Mouse (Mus musculus) spleen, adult 2 months (tissue): ENCODE measurements around the gene Mms19.

Source experiments
- CTCF ChIP-seq: fragments of 200-500 bp; IDR thresholded peaks from 2 replicates; pipeline ENCODE4 v1.5.1; 2011; ENCODE audit warnings: mild to moderate bottlenecking, inconsistent platforms; ENCODE audit not compliant: insufficient read depth, insufficient read length, insufficient replicate concordance; ENCODE audit errors: extremely low read depth
- POLR2A ChIP-seq: fragments of 200-500 bp; IDR thresholded peaks from 2 replicates; pipeline ENCODE4 v1.6.1; 2011; ENCODE audit warnings: low read depth, low read length, inconsistent platforms

DNA sequence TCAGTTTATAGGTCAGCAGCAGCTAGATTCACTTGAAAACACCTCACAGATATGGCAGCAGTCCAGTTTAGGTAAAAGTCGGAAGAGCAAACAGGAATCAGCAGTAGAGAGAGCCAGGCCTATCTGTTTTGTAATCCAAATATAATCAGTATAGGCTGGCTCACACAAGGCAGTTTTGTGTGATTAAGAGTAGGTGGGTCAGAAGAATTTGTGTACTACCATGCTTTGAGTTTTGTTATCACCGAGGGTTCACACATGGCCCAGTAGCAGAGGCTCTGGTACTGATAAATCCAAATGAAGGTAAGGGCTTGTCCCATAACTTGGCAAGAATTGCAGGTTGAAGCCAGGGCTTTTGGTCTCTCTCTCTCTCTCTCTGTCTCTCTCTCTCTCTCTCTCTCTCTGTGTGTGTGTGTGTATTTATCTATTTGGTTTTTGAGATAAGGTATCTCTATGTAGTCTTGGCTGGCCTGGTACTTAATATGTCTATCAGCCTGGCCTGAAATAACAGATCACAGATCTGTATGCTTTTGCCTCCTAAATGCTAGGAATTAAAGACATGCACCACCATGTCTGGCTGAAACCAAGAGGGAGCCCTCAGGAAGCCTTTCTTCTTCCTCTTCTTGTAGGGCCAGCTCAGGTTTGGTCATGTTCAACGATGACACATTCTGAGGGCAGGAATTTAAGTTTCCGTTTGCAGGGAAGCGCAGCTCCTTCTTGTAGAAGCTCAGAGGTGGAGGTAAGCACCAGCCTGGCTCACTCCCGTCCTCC is 74.5 kb downstream of the Mms19 start:
- TF ChIP-seq CTCF = no peak
- TF ChIP-seq POLR2A = no peak
